Mouse (Mus musculus) left cerebral cortex, postnatal 4 days (tissue): ENCODE measurements around the gene Pusl1. TPM values are rescaled to one million over a fixed set of nuclear protein-coding genes. Genes with fewer than 3 reads are reported as not detected.

ENCODE experiments used
- DNase-seq: peaks from one replicate; pipeline ENCODE4 v3.0.0-alpha.2; 2022
- intact Hi-C: fragments of 180-260 bp; cut with DNase I; formaldehyde crosslinking; loops from one replicate; pipeline ENCODE4 v1.15.1; 2025
- total RNA-seq, 2 experiments: library from RNA; stranded (reverse); gene quantifications; 2 replicates each; pipeline ENCODE4 v1.2.3; 2021

Gene Pusl1
- total RNA-seq, 2 experiments from 2014 or later = 62.3 to 68.1 TPM

GRCm38 (mm10) chr4:155889316-155889715, 2.3 kb downstream of the Pusl1 start:
- no peak for DNase-seq
- intact Hi-C loops = no loop called here

- intact Hi-C loops = no loop called here
- no peak for DNase-seq
Measured at GRCm38 (mm10) chr4:155888181-155888580, 3.4 kb downstream of the Pusl1 start.

GRCm38 (mm10) chr4:155887674-155888073, 3.9 kb downstream of the Pusl1 start:
- intact Hi-C loops = no loop called here

GRCm38 (mm10) chr4:155886330-155886729, 5.3 kb downstream of the Pusl1 start:
- no peak for DNase-seq
- intact Hi-C loops = no loop called here

More at GRCm38 (mm10) chr4:155887674-155888073, 3.9 kb downstream of the Pusl1 start:
- no peak for DNase-seq

- DNase-seq = no peak
- intact Hi-C loops = no loop called here
Measured at GRCm38 (mm10) chr4:155883587-155883986, 8.0 kb downstream of the Pusl1 start.

DNA sequence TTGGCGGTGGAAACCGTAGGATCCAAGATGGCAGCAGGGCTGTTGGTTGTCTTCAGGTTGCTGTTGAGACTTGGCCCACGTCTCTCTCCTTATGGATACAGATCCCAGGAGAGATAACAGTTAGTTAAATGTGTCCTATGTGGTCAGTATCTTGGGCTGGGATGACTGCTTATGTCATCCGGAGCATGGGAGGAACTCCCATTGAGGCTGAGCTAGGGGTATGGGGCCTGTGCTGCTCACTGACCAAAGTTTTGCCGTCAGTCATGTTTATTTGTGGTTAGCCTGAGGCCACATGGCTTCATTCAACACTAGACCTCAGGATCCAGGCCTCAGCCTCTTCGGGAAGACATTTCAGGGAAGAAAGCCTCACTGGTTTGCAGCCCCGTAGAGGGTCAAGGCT, 20.2 kb downstream of the Pusl1 start:
- intact Hi-C loops = no loop called here

DNA sequence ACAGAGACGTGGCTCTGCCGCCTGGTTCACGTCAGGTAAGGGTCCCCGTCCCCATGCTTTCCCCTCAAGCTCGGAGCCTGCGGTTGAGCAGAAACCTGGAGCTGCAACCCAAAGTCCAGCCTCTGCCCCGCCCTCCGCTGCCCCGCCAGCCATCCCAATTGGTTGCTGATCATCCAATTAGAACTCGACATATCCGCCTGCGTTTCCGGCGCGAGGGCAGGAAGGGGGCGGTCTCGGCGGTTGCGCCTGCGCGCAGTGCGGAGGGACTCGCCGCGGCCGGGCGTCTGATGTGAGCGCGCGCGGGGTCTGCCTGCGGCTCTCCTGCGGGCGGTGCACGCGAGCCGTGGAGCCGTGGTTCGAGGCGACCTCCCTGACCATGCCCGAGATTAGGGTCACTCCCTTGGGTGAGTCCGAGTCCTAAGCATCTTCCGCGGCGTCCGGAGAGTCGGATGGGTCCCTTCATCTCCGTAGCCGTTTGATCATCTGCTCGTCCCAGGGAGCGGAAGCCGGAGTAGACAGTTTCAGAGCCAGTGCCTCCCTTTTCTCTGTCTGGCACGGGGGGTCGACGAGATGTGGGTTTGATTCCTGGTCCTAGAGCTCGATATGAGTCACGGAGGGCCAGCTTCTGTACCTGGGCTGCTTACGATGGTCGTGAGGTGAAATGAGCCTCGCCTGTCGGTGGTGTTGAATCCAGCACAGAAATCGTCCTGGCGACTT, 22.1 kb downstream of the Pusl1 start, which contains the start of the genes Cptp and Ints11:
TSS of gene Cptp (minus strand) at position 124 of the 717 bp plus-strand sequence.
TSS of gene Ints11 (plus strand) at position 230 of the 717 bp plus-strand sequence.
- DNase-seq = peak; percentile 97
- intact Hi-C loops = no loop called here

More for the DNA sequence above, 20.2 kb downstream of the Pusl1 start:
- DNase-seq = no peak

- intact Hi-C loops = no loop called here
- DNase-seq = no peak
Measured at GRCm38 (mm10) chr4:155868614-155869298, 22.8 kb downstream of the Pusl1 start.

GRCm38 (mm10) chr4:155863001-155863400, 28.6 kb downstream of the Pusl1 start, which contains the start of gene Tas1r3:
TSS of gene Tas1r3 (minus strand) at chr4:155863362.
- DNase-seq = no peak
- intact Hi-C loops = no loop called here

DNA sequence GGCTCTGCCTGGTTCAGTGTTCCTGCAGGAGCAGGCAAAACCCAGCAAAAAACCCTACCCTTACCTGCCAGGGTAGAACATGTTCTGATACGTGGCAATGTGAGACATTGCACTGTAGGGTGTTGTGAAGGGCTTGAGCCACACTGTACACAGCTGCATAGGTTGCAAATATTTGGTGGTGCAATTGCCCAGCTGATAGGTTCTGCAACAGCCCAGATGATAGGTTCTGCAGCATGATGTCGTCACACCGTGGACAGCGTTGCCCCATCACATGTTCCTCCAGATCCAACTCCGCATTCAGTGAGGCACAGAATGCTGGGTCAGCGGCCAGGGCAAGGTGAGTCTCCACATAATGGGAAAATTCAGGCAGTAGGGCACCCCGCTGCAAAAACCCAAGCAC, 29.8 kb downstream of the Pusl1 start:
- intact Hi-C loops = no loop called here
- DNase-seq = no peak

DNA sequence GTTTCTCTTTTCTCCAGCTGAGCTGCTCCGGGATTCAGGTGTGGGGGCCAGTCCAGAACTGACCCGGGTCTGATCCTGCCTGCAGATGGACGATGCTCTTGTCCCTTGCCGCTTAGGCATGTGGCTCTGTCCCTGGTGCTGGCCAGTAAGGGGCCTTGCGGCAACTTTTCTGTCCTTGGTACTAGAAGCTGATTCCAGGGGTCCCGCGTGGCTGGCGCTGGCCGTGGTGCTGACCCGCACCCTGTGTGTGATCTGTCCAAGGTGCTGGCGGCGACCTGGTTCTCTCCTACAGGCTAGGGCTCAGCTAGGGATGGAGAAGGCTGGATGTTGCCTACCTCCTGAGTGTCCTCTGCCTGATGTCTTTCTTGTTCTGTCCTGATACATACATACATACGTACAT, 32.3 kb downstream of the Pusl1 start:
- intact Hi-C loops = no loop called here
- no peak for DNase-seq

GRCm38 (mm10) chr4:155856881-155857280, 34.7 kb downstream of the Pusl1 start:
- DNase-seq = no peak
- intact Hi-C loops = no loop called here

GRCm38 (mm10) chr4:155856071-155856470, 35.5 kb downstream of the Pusl1 start:
- no peak for DNase-seq
- intact Hi-C loops = no loop called here

DNA sequence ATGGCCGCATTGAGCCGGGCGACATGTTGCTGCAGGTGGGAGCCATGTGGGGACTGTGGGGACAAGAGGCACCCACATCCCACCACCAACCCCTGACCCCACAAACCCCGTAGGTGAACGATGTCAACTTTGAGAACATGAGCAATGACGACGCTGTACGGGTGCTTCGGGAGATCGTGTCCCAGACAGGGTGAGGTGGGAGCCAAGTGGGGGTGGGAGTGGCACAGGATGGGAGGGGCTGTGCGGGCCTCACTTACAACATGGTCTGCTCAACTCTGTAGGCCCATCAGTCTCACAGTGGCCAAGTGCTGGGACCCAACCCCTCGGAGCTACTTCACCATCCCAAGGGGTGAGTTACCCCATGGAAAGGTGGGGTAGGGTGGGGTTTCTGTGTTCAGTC, 36.6 kb downstream of the Pusl1 start:
- no peak for DNase-seq
- intact Hi-C loops = no loop called here

DNA sequence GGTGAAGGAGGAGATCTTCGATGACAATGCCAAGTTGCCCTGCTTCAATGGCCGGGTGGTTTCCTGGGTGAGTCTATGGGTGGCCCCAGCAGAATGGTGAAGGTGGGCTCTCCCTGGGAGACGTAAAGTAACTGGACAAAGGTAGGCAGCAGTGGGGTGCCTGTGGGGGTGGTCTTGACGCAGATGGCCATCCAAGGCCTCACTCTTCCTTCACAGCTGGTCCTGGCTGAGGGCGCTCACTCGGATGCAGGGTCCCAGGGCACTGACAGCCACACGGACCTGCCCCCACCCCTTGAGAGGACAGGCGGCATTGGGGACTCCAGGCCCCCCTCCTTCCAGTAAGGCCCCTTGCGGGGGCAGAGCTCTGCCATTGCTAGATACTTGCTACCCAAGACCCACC, 38.2 kb downstream of the Pusl1 start:
- no peak for DNase-seq
- intact Hi-C loops = no loop called here

DNA sequence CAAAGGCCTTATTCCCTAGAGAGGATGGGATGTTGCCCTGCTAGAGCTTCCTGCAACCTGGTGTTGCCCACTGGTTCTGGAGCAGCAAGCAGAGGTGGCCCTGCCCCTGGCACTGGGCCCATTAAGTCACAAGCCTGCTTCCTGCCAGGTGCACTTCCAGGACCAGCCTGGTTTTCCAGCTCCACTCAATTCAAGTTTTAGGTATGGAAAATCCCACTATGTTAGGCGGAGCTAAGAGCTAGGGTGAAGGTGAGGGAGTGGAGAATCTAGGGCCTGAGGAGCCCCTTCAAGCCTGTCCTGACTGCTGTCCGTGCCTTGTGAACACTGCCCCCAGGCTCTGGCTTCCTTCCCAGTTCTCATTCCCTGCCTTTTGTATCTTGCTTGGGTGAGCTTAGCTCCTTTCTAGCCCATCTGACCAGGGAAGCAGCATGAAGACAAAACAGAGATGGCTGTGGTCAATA, 39.6 kb downstream of the Pusl1 start:
- DNase-seq = no peak
- intact Hi-C loops = no loop called here

DNA sequence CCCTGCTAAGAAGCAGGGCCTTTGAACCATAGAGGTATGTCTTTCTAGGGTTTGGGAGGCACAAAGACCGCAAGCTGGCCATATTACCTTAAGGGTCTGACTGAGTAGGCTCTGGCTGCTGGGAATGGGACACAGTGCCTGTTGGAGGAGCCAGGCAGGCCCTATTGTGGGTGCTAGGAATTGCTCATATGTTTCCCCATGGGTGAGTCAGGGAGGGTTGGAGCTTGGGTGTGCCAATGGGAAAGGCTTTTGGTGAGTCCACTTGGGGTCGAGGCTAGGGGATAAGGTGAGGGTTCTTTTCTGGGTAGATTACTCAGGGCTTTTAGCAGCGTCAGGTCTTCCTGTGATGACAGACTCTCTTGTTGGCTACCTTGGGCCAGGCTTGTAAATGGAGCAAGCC, 40.2 kb downstream of the Pusl1 start:
- DNase-seq = no peak
- intact Hi-C loops = no loop called here

GRCm38 (mm10) chr4:155849792-155850451, 41.7 kb downstream of the Pusl1 start:
- intact Hi-C loops = no loop called here
- DNase-seq = no peak

DNA sequence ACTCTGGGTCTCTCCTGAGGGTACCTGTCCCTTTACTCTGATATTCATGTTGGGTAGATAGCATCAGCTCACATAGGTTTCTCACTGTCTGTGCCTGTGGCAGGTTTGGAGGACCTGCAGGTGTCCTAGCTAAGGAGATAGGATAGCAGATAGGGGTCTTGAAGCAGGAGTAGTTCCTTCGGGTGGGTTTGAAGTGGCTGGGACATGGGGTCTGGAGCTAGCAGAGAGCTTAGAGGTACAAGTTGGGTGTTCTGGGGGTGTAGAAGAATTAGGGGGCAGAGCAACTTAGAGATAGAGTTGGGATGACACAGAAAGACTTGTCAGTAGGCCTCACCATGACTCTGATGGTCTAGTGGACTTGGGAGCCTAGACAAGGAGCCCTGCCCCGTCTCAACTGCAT, 42.2 kb downstream of the Pusl1 start:
- DNase-seq = no peak
- intact Hi-C loops = no loop called here

DNA sequence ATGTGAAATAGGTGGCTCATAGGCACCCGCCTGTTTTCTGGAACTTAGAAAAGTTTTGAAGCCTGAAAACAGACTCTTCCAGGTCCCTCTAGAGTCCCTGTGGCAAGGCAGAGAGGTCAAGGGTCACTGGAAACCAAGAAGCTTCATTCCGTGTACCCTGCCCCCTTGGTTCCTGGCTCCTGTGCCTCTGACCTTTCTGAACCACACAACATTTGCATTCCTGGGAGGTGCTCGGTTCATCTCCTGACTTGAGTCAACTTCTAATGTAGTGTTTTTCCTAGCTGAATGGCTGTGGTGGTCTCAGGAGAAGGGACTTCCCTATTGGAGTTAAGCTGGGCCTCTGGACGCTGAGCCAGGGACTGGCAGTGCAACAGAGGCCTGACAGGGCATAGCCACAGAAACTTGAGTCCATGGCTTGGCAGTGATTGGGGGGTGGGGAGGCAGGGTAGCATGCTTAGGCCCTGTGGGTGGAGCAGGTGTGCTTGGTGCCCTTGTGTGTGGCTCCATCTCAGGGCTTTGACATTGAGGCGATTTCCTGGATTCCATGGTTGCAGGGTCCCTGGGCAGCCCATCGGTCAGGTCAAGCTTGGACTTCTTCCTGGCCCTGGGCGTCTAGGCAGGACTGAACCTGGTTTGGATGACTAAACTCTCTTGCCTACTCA, 43.0 kb downstream of the Pusl1 start:
- intact Hi-C loops = no loop called here
- DNase-seq = no peak
